Mouse (Mus musculus) intestine, embryonic 14.5 days (tissue): ENCODE measurements around the gene Robo1. TPM values are rescaled to one million over a fixed set of nuclear protein-coding genes. Genes with fewer than 3 reads are reported as not detected.

ENCODE experiments used
- ATAC-seq: fragments of 200-750 bp; cut with Nextera tagmentation; replicated peaks from 2 replicates; pipeline ENCODE4 v1.8.0; 2017; ENCODE audit warnings: low read depth, moderate number of reproducible peaks, moderate TSS enrichment, moderate library complexity; ENCODE audit not compliant: low FRiP score, low TSS enrichment
- DNase-seq: peaks from one replicate; pipeline ENCODE4 v3.0.0-alpha.2; 2018; ENCODE audit warnings: low spot score
- H3K27ac ChIP-seq: fragments of 300-500 bp; sonication (generic); 2 replicates; pipeline ENCODE4 v1.5.1; 2014; ENCODE audit warnings: low read depth, mild to moderate bottlenecking, control low read depth
- H3K27me3 ChIP-seq: fragments of 300-500 bp; sonication (generic); replicated peaks from 2 replicates; pipeline ENCODE4 v1.6.1; 2014; ENCODE audit warnings: low read length, control low read depth; ENCODE audit not compliant: control insufficient read depth, insufficient read depth
- H3K36me3 ChIP-seq: fragments of 300-500 bp; sonication (generic); 2 replicates; pipeline ENCODE4 v1.6.1; 2014; ENCODE audit warnings: low read length, control low read depth; ENCODE audit not compliant: control insufficient read depth, insufficient read depth
- H3K4me1 ChIP-seq: fragments of 300-500 bp; sonication (generic); replicated peaks from 2 replicates; pipeline ENCODE4 v1.6.1; 2014; ENCODE audit warnings: low read length, control low read depth, mixed read lengths; ENCODE audit not compliant: control insufficient read depth, insufficient read depth
- H3K4me2 ChIP-seq: fragments of 300-500 bp; sonication (generic); 2 replicates; pipeline ENCODE4 v1.6.1; 2014; ENCODE audit warnings: low read length
- H3K4me3 ChIP-seq: fragments of 300-500 bp; sonication (generic); 2 replicates; pipeline ENCODE4 v1.5.1; 2014; ENCODE audit warnings: low read depth, low read length, control low read depth, mixed read lengths
- H3K9ac ChIP-seq: fragments of 300-500 bp; sonication (generic); 2 replicates; pipeline ENCODE4 v1.6.1; 2014; ENCODE audit warnings: mild to moderate bottlenecking, low read length
- H3K9me3 ChIP-seq: fragments of 300-500 bp; sonication (generic); 2 replicates; pipeline ENCODE4 v1.6.1; 2016; ENCODE audit warnings: low read length, control low read depth; ENCODE audit not compliant: control insufficient read depth
- WGBS: fragments of 180-500 bp; shearing (Covaris S2); extraction: QIAGEN DNeasy Blood & Tissue Kit; methylation state at CpG from one replicate; pipeline ENCODE4 v1.1.7; 2014; 5-methylcytosine and 5-hydroxymethylcytosine counted together
- polyA plus RNA-seq: library from polyadenylated mRNA; unstranded; fragments of >200 nt; fragmentation: Nextera tagmentation; extraction: Ambion mirVana; gene quantifications from 2 replicates; pipeline ENCODE4 v1.2.1, GENCODE M21; 2014

Robo1 gene
- polyA plus RNA-seq, 1 experiment from 2014 or later: 24.1 TPM

- H3K36me3 ChIP-seq: no peaks in the 10 kb centered on the region
- H3K9ac ChIP-seq: no peak overlapping the region
- no peak overlapping the region for H3K4me3 ChIP-seq
- DNase-seq (no peak), ATAC-seq (no peak)
- WGBS: 82% methylated on average over 15 of the region's 15 CpGs
- H3K27ac ChIP-seq: no peak overlapping the region
- no peaks in the 10 kb centered on the region for H3K27me3 ChIP-seq
- H3K4me1 ChIP-seq: peaks cover 8% of the 10 kb centered on the region; the same call in 1 of the 2 replicates
- no peaks in the 10 kb centered on the region; the same call in 1 of the 2 replicates for H3K9me3 ChIP-seq
- no peak overlapping the region for H3K4me2 ChIP-seq
Observed at GRCm38 (mm10) chr16:72800121-72800749, 492.1 kb downstream of the Robo1 start.

GRCm38 (mm10) chr16:72800788-72801187 is 492.7 kb downstream of the Robo1 start:
- Histone ChIP-seq H3K9me3 (no peaks in the 10 kb centered on the region; the same call in 1 of the 2 replicates), H3K4me3 (no peak overlapping the region), H3K4me1 (peaks cover 4% of the 10 kb centered on the region; the same call in 1 of the 2 replicates), H3K9ac (no peak overlapping the region), H3K27me3 (no peaks in the 10 kb centered on the region), H3K36me3 (no peaks in the 10 kb centered on the region), H3K4me2 (no peak overlapping the region), H3K27ac (no peak overlapping the region)
- WGBS: 87% methylated on average over 6 of the region's 6 CpGs
- DNase-seq (no peak), ATAC-seq (no peak)

GRCm38 (mm10) chr16:72808351-72808750 is 500.2 kb downstream of the Robo1 start:
- Histone ChIP-seq H3K4me3 (peak overlapping the region; percentile 16), H3K27ac (0 out of 2 replicates have a peak overlapping the region, but pooled peaks have one; percentile 28), H3K9me3 (no peaks in the 10 kb centered on the region; the same call in 1 of the 2 replicates), H3K4me1 (peaks cover 15% of the 10 kb centered on the region), H3K36me3 (no peaks in the 10 kb centered on the region), H3K9ac (no peak overlapping the region), H3K4me2 (peak overlapping the region; percentile 32), H3K27me3 (no peaks in the 10 kb centered on the region)
- WGBS: 16% methylated on average over 10 of the region's 10 CpGs
- ATAC-seq (peak; percentile 40; the same call in 1 of the 2 replicates), DNase-seq (no peak)

- Histone ChIP-seq H3K36me3 (no peaks in the 10 kb centered on the region), H3K9me3 (no peaks in the 10 kb centered on the region), H3K9ac (no peak overlapping the region), H3K27ac (no peak overlapping the region), H3K27me3 (no peaks in the 10 kb centered on the region), H3K4me2 (no peak overlapping the region), H3K4me3 (no peak overlapping the region), H3K4me1 (peaks cover 15% of the 10 kb centered on the region)
- no peak for DNase-seq
- no peak for ATAC-seq
- 55% methylated on average over 3 of the region's 3 CpGs for WGBS
Observed at GRCm38 (mm10) chr16:72810942-72811341, 502.8 kb downstream of the Robo1 start.

GRCm38 (mm10) chr16:72811494-72811893 is 503.4 kb downstream of the Robo1 start:
- Histone ChIP-seq H3K36me3 (no peaks in the 10 kb centered on the region), H3K27me3 (no peaks in the 10 kb centered on the region), H3K9me3 (no peaks in the 10 kb centered on the region), H3K4me1 (peaks cover 15% of the 10 kb centered on the region), H3K4me2 (no peak overlapping the region), H3K9ac (no peak overlapping the region), H3K27ac (no peak overlapping the region), H3K4me3 (no peak overlapping the region)
- WGBS: 86% methylated on average over 5 of the region's 5 CpGs
- DNase-seq (no peak), ATAC-seq (no peak)

GRCm38 (mm10) chr16:72811908-72812307 is 503.8 kb downstream of the Robo1 start:
- 56% methylated on average over 3 of the region's 3 CpGs for WGBS
- H3K4me3 ChIP-seq: no peak overlapping the region
- DNase-seq (no peak), ATAC-seq (no peak)
- H3K27ac ChIP-seq: no peak overlapping the region
- no peak overlapping the region for H3K9ac ChIP-seq
- peaks cover 14% of the 10 kb centered on the region for H3K4me1 ChIP-seq
- no peak overlapping the region for H3K4me2 ChIP-seq
- H3K36me3 ChIP-seq: no peaks in the 10 kb centered on the region
- H3K27me3 ChIP-seq: no peaks in the 10 kb centered on the region
- H3K9me3 ChIP-seq: no peaks in the 10 kb centered on the region

GRCm38 (mm10) chr16:72828381-72828780 is 520.3 kb downstream of the Robo1 start:
- peaks cover 13% of the 10 kb centered on the region for H3K4me1 ChIP-seq
- ATAC-seq: no peak
- no peak overlapping the region for H3K4me3 ChIP-seq
- H3K27me3 ChIP-seq: no peaks in the 10 kb centered on the region
- H3K27ac ChIP-seq: no peak overlapping the region
- DNase-seq: no peak
- H3K4me2 ChIP-seq: no peak overlapping the region
- H3K36me3 ChIP-seq: no peaks in the 10 kb centered on the region
- no peak overlapping the region for H3K9ac ChIP-seq
- WGBS: 38% methylated on average over 8 of the region's 8 CpGs
- H3K9me3 ChIP-seq: no peaks in the 10 kb centered on the region

GRCm38 (mm10) chr16:72829530-72829929 is 521.4 kb downstream of the Robo1 start:
- 0 out of 2 replicates have a peak, but pooled peaks have one; percentile 43 for ATAC-seq

More at GRCm38 (mm10) chr16:72829530-72829929, 521.4 kb downstream of the Robo1 start:
- Histone ChIP-seq H3K9me3 (no peaks in the 10 kb centered on the region), H3K9ac (no peak overlapping the region), H3K27me3 (no peaks in the 10 kb centered on the region), H3K4me1 (peaks cover 13% of the 10 kb centered on the region), H3K4me3 (no peak overlapping the region), H3K4me2 (no peak overlapping the region), H3K36me3 (no peaks in the 10 kb centered on the region), H3K27ac (no peak overlapping the region)
- 29% methylated on average over 8 of the region's 8 CpGs for WGBS
- DNase-seq: no peak
